Mouse (Mus musculus): Measurements from ENCODE around the gene Mrps12.

Gene Mrps12

GRCm38 (mm10) chr7:28758623-28759022 lies 17.0 kb upstream of the Mrps12 start:
- no peak for DNase-seq

- DNase-seq, result no peak
These were observed 14.5 kb upstream of the Mrps12 start, which contains the start of gene Ccer2 for GRCm38 (mm10) chr7:28756079-28756478. Gene Ccer2 (plus strand): TSS chr7:28756174.

- DNase-seq, result no peak
These were observed 8.3 kb upstream of the Mrps12 start for GRCm38 (mm10) chr7:28749935-28750334.

- DNase-seq, result no peak
These were observed 282 bp downstream of the Mrps12 start for GRCm38 (mm10) chr7:28741368-28741708.

GRCm38 (mm10) chr7:28740949-28741348 lies 671 bp downstream of the Mrps12 start:
- DNase-seq, result no peak

- DNase-seq, result no peak
These were observed 1.8 kb downstream of the Mrps12 start for GRCm38 (mm10) chr7:28739829-28740228.

- no peak for DNase-seq
These were observed 5.9 kb downstream of the Mrps12 start for GRCm38 (mm10) chr7:28735701-28736100.

GRCm38 (mm10) chr7:28733211-28733610 lies 8.4 kb downstream of the Mrps12 start:
- DNase-seq, result no peak

GRCm38 (mm10) chr7:28732341-28733142 lies 9.1 kb downstream of the Mrps12 start:
- DNase-seq, result peak; percentile 87 to 88

- no peak for DNase-seq
These were observed 13.8 kb downstream of the Mrps12 start for GRCm38 (mm10) chr7:28727649-28728340.

- peak; percentile 77 to 85 for DNase-seq
These were observed 15.0 kb downstream of the Mrps12 start for GRCm38 (mm10) chr7:28726600-28726999.

- DNase-seq, result no peak
These were observed 17.0 kb downstream of the Mrps12 start for GRCm38 (mm10) chr7:28724613-28725012.

GRCm38 (mm10) chr7:28722079-28722478 lies 19.5 kb downstream of the Mrps12 start:
- no peak for DNase-seq

- peak; percentile 45 to 79 for DNase-seq
These were observed 20.7 kb downstream of the Mrps12 start for GRCm38 (mm10) chr7:28720753-28721537.

GRCm38 (mm10) chr7:28719650-28720049 lies 22.0 kb downstream of the Mrps12 start:
- DNase-seq, result no peak

- no peak for DNase-seq
These were observed 22.5 kb downstream of the Mrps12 start for GRCm38 (mm10) chr7:28719159-28719558.

- no peak for DNase-seq
These were observed 23.9 kb downstream of the Mrps12 start for GRCm38 (mm10) chr7:28717726-28718125.

- DNase-seq, result peak; percentile 76 to 77
These were observed 24.9 kb downstream of the Mrps12 start, which contains the start of gene Fbxo17 for GRCm38 (mm10) chr7:28716590-28717281. Gene Fbxo17 (plus strand): TSS chr7:28716804.

- DNase-seq, result no peak
These were observed 26.0 kb downstream of the Mrps12 start for GRCm38 (mm10) chr7:28715598-28715997.

- no peak for DNase-seq
These were observed 27.0 kb downstream of the Mrps12 start for GRCm38 (mm10) chr7:28714667-28715066.

GRCm38 (mm10) chr7:28710962-28711361 lies 30.7 kb downstream of the Mrps12 start:
- DNase-seq, result no peak

- no peak for DNase-seq
These were observed 32.2 kb downstream of the Mrps12 start for GRCm38 (mm10) chr7:28709454-28709853.

Measured in lung, postnatal 4 days (tissue).